ENCODE assay signal across 1 mouse cellular context in the genomic region with DNA sequence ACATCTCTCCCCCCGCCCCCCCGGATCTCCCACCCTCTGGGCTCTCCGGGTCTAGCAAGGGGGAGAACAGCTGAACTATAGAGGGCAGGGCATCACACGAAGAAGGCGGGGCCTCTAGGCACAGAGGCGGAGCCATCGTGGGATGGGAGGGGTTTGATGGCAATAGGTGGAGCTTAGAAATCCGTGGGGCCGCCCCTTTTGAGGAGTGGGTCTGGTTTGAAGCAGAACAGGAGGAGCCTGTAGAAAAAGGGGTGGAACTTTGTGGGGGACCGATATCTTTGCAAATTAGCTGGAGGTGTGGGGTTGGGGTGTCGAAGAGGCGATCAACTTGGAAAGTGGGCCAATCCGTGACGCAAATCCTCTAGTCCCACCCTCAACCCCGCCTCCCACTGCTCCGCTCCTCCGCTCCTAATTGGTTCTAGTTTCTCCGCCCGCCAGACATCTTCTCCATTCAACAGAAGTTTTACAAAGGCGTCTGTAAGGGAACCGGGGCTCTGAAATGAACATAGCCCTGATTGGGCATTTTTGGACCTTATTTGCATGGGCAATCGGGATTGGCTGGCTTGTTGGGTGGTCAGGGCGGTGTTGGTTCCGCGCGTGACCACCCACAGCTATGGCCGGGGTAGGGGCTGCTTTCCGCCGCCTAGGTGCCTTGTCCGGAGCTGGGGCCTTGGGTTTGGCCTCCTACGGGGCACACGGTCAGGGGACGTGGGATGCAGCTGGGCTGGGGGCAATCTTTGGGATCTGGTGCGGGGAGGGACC.
A peak's percentile ranks its signal among the peaks of the same experiment; 100 is the strongest.
TF ChIP-seq lines count a peak whose summit lies in the region.

Gene Tmem256 (plus strand): TSS at position 563 of the 762 bp plus-strand sequence.

TF ChIP-seq in CH12.LX, 34 proteins besides CTCF, POLR2A, EP300 and RAD21 (continued from another document):
- TF ChIP-seq ZKSCAN1 (IDR thresholded peaks at IDR 0.05; ENCODE audit: borderline replicate concordance, low read depth, low read length) (no peak), ZMIZ1 (IDR thresholded peaks at IDR 0.05; ENCODE audit: low read depth, low read length) (peak; percentile 82), USF2 (conservative IDR thresholded peaks at IDR 0.05; ENCODE audit: low read depth, low read length) (no peak), CHD2 (IDR thresholded peaks at IDR 0.05; ENCODE audit: low read length) (peak; percentile 93), TCF12 (IDR thresholded peaks at IDR 0.05; ENCODE audit: low read depth, low read length) (peak; percentile 90), TBP (conservative IDR thresholded peaks at IDR 0.05; ENCODE audit: low read depth, low read length) (peak; percentile 70), MAX (IDR thresholded peaks at IDR 0.05; ENCODE audit: low read length) (peak; percentile 75), HCFC1 (IDR thresholded peaks at IDR 0.05; ENCODE audit: low read depth, low read length) (peak; percentile 85), USF1 (IDR thresholded peaks at IDR 0.05; ENCODE audit: low read depth, low read length) (peak; percentile 58), ZC3H11A (IDR thresholded peaks at IDR 0.05; ENCODE audit: low read depth, low read length) (no peak), MYC (IDR thresholded peaks at IDR 0.05; ENCODE audit: low read depth, low read length) (0 out of 2 replicates have a peak, but pooled peaks have one; percentile 38), JUN (IDR thresholded peaks at IDR 0.05; ENCODE audit: insufficient read depth, low read depth, low read length) (no peak), MAZ (IDR thresholded peaks at IDR 0.05; ENCODE audit: low read depth, low read length) (peak; percentile 25; the same call in 1 of the 2 replicates), PAX5 (IDR thresholded peaks at IDR 0.05; ENCODE audit: low read length) (no peak), RCOR1 (conservative IDR thresholded peaks at IDR 0.05; ENCODE audit: low read depth, low read length) (no peak), JUND (conservative IDR thresholded peaks at IDR 0.05; ENCODE audit: low read depth, low read length) (no peak; the same call in 1 of the 2 replicates), CHD1 (IDR thresholded peaks at IDR 0.05; ENCODE audit: low read depth, low read length) (no peak), IRF4 (IDR thresholded peaks at IDR 0.05; ENCODE audit: low read depth, low read length) (no peak; the same call in 1 of the 2 replicates), BHLHE40 (IDR thresholded peaks at IDR 0.05; ENCODE audit: low read depth, low read length) (peak; percentile 90), NELFE (IDR thresholded peaks at IDR 0.05; ENCODE audit: low read depth, low read length) (peak; percentile 93), MAFK (IDR thresholded peaks at IDR 0.05; ENCODE audit: insufficient replicate concordance, low read length) (no peak), E2F4 (IDR thresholded peaks at IDR 0.05; ENCODE audit: insufficient replicate concordance, low read depth, low read length) (peak; percentile 83; the same call in 1 of the 2 replicates)
